Mouse (Mus musculus) liver, embryonic 12.5 days (tissue): ENCODE results near the gene Btbd19. TPM values are rescaled to one million over a fixed set of nuclear protein-coding genes. Genes with fewer than 3 reads are reported as not detected.

Experiments
- ATAC-seq: fragments of 200-750 bp; cut with Nextera tagmentation; 2 replicates; pipeline ENCODE4 v1.8.0; 2017; ENCODE audit warnings: moderate number of reproducible peaks, mild to moderate bottlenecking, moderate library complexity
- H3K27ac ChIP-seq: fragments of 300-500 bp; sonication (generic); 2 replicates; pipeline ENCODE4 v1.5.1; 2016; ENCODE audit warnings: mild to moderate bottlenecking
- H3K27me3 ChIP-seq: fragments of 300-500 bp; sonication (generic); replicated peaks from 2 replicates; pipeline ENCODE4 v1.6.1; 2016; ENCODE audit warnings: mild to moderate bottlenecking, moderate library complexity
- H3K36me3 ChIP-seq: fragments of 300-500 bp; sonication (generic); 2 replicates; pipeline ENCODE4 v1.6.1; 2016; ENCODE audit warnings: mild to moderate bottlenecking, moderate library complexity
- H3K4me1 ChIP-seq: fragments of 300-500 bp; sonication (generic); 2 replicates; pipeline ENCODE4 v1.6.1; 2016
- H3K4me2 ChIP-seq: fragments of 300-500 bp; sonication (generic); 2 replicates; pipeline ENCODE4 v1.6.1; 2016; ENCODE audit warnings: mild to moderate bottlenecking, moderate library complexity
- H3K4me3 ChIP-seq: fragments of 300-500 bp; sonication (generic); 2 replicates; pipeline ENCODE4 v1.5.1; 2016; ENCODE audit warnings: mild to moderate bottlenecking, moderate library complexity
- H3K9ac ChIP-seq: fragments of 300-500 bp; sonication (generic); 2 replicates; pipeline ENCODE4 v1.6.1; 2016; ENCODE audit warnings: mild to moderate bottlenecking, moderate library complexity
- H3K9me3 ChIP-seq: fragments of 300-500 bp; sonication (generic); replicated peaks from 2 replicates; pipeline ENCODE4 v1.6.1; 2016; ENCODE audit warnings: mild to moderate bottlenecking, moderate library complexity
- WGBS: fragments of 180-500 bp; shearing (Covaris S2); methylation state at CpG from one replicate; pipeline ENCODE4 v1.1.7; 2016; ENCODE audit not compliant: insufficient replicate concordance; 5-methylcytosine and 5-hydroxymethylcytosine counted together
- polyA plus RNA-seq: library from polyadenylated mRNA; unstranded; fragments of >200 nt; fragmentation: Nextera tagmentation; extraction: Ambion mirVana; gene quantifications from 2 replicates; pipeline ENCODE4 v1.2.1, GENCODE M21; 2016

Btbd19 gene
- polyA plus RNA-seq, 1 experiment from 2014 or later, result 6.4 TPM

GRCm38 (mm10) chr4:117123546-117124217 lies 1.8 kb downstream of the Btbd19 start:
- no peak for ATAC-seq
- H3K27me3 ChIP-seq, result no peaks in the 10 kb centered on the region
- no peak overlapping the region for H3K27ac ChIP-seq
- 72% methylated on average over 7 of the region's 9 CpGs for WGBS
- H3K4me2 ChIP-seq, result no peak overlapping the region
- H3K4me3 ChIP-seq, result no peak overlapping the region
- peaks cover 57% of the 10 kb centered on the region for H3K4me1 ChIP-seq
- H3K36me3 ChIP-seq, result peaks cover 9% of the 10 kb centered on the region
- H3K9ac ChIP-seq, result no peak overlapping the region
- no peaks in the 10 kb centered on the region for H3K9me3 ChIP-seq

GRCm38 (mm10) chr4:117122209-117122608 lies 3.3 kb downstream of the Btbd19 start:
- no peaks in the 10 kb centered on the region for H3K9me3 ChIP-seq
- no peak for ATAC-seq
- no peak overlapping the region for H3K27ac ChIP-seq
- H3K4me2 ChIP-seq, result no peak overlapping the region
- 80% methylated on average over 4 of the region's 4 CpGs for WGBS
- no peaks in the 10 kb centered on the region for H3K27me3 ChIP-seq
- peaks cover 57% of the 10 kb centered on the region for H3K4me1 ChIP-seq
- peaks cover 4% of the 10 kb centered on the region; the same call in 1 of the 2 replicates for H3K36me3 ChIP-seq
- no peak overlapping the region; the same call in 1 of the 2 replicates for H3K9ac ChIP-seq
- no peak overlapping the region for H3K4me3 ChIP-seq

DNA sequence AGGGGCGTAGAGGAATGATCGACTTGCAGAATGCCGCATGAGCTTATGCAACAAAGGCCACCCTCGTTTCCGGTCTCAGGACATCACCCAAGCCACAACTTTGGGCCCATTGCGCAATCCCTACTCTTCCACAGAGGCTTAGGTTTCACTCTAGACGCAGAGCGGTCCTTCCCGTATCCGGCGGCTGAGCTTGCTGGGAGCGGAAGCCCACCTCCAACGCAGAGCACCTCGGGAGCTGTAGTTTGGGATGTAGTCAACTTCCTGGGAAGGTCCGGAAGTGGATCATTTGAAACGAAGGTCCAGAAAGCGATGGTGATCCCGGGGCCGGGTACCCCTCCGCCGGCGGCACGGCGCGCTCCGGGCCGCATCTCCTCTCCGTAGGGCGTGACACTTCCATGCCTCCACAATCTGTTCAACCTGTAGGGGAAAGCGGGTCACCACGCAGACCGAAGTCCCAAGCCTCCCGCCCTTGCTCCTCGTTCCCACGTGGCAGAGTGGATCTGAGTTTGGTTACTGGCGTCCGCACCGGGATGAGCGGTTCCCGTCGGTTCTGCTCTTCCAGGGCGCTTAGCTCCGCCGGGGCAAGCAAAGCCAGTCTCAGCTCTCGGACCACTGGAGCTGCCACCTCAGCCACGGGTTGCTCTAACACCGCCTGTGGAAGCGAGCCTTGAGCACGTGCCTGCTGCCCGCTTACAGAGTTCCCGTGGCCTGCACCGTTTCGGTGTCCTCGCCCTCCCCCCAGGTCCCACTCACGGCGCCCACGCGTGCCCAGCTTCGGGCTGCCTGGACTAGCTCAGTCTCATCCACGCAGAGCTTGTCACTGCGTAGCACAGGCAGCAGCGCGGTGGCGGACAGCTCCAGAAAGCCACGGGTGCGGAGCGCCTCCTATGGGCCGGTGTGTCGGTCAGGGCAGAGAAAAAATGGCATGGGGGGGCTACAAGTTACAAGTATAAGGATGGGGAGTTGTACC lies 4.8 kb downstream of the Btbd19 start:
- Histone ChIP-seq H3K27me3 (no peaks in the 10 kb centered on the region), H3K4me2 (peak overlapping the region; percentile 97), H3K4me1 (peaks cover 45% of the 10 kb centered on the region), H3K4me3 (peak overlapping the region; percentile 71), H3K36me3 (peaks cover 4% of the 10 kb centered on the region; the same call in 1 of the 2 replicates), H3K9ac (peak overlapping the region; percentile 80), H3K9me3 (no peaks in the 10 kb centered on the region), H3K27ac (peak overlapping the region; percentile 76)
- ATAC-seq, result peak; percentile 88
- WGBS, result under 1% methylated on average over 68 of the region's 69 CpGs

DNA sequence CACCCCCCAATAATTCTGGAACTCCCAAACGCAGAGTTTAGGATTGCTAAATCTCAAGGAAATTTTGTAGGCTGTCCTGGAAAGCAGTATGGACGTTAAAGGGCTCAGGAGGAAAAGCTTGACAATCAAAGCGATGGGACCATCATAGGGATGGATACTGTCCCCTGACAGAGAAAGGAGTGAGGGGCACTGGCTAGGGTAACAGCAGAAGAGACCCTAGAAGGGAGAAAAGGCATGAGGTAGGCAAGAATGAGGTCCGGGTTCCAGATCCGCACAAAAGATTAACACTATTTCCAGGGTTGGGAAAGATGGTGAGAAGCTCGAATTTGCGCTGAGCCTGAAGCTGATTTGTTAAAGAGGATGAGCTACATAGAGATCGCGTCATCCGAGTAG lies 5.5 kb downstream of the Btbd19 start:
- Histone ChIP-seq H3K36me3 (peaks cover 4% of the 10 kb centered on the region; the same call in 1 of the 2 replicates), H3K27me3 (no peaks in the 10 kb centered on the region), H3K4me1 (peaks cover 38% of the 10 kb centered on the region), H3K4me2 (peak overlapping the region; percentile 97), H3K27ac (peak overlapping the region; percentile 76), H3K4me3 (peak overlapping the region; percentile 71), H3K9ac (peak overlapping the region; percentile 80), H3K9me3 (no peaks in the 10 kb centered on the region)
- WGBS, result 4% methylated on average over 10 of the region's 10 CpGs
- peak; percentile 5; the same call in 1 of the 2 replicates for ATAC-seq

GRCm38 (mm10) chr4:117119636-117120035 lies 5.9 kb downstream of the Btbd19 start:
- Histone ChIP-seq H3K4me2 (peak overlapping the region; percentile 97), H3K4me3 (peak overlapping the region; percentile 71), H3K36me3 (peaks cover 4% of the 10 kb centered on the region; the same call in 1 of the 2 replicates), H3K4me1 (peaks cover 34% of the 10 kb centered on the region), H3K9ac (peak overlapping the region; percentile 80), H3K27ac (peak overlapping the region; percentile 76), H3K27me3 (no peaks in the 10 kb centered on the region), H3K9me3 (no peaks in the 10 kb centered on the region)
- 74% methylated on average over 5 of the region's 5 CpGs for WGBS
- no peak for ATAC-seq

DNA sequence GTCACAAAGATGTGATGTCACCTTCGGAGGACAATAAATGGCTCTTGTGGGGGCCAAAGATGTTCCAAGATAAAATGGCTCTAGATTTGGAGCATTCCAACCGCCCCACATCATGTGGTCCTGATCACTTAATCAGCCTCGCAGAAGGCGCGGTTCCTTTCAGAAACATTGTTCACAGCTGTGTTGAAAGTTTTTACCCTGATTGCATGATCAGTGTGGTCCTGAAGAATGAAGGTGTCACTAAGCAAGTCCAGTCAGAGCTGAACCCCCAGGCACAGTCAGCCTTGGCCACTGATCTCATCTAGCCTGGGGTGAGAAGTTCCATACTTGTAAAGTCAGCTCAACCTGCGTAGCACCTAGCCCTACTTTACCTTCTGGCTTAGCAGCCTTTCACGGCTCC lies 7.6 kb downstream of the Btbd19 start:
- H3K27me3 ChIP-seq, result no peaks in the 10 kb centered on the region
- no peak overlapping the region for H3K4me2 ChIP-seq
- no peak overlapping the region for H3K9ac ChIP-seq
- H3K4me1 ChIP-seq, result peaks cover 22% of the 10 kb centered on the region
- H3K36me3 ChIP-seq, result peaks cover 4% of the 10 kb centered on the region; the same call in 1 of the 2 replicates
- ATAC-seq, result no peak
- H3K4me3 ChIP-seq, result no peak overlapping the region
- 83% methylated on average over 7 of the region's 7 CpGs for WGBS
- H3K27ac ChIP-seq, result no peak overlapping the region
- no peaks in the 10 kb centered on the region for H3K9me3 ChIP-seq

DNA sequence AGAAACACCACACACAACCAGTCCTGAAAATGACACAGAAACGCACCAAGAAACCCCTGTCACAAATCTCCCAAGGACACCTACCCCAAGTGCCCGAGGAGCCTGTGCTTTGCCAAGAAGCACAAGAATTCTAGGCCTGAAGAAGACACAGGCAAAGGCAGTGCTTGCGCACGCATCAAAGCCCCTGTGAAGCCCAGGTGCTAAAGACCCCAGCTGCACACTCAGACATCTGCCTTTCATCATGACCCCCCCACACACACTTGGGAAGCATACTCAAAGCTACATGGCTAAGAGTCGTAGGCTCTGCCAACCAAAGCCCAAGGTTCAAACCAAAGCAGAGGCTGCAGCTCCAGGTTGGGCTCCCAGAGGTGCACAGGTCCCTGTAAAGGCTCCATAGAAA lies 9.9 kb downstream of the Btbd19 start:
- Histone ChIP-seq H3K4me1 (peaks cover 12% of the 10 kb centered on the region), H3K9ac (no peak overlapping the region), H3K4me2 (no peak overlapping the region), H3K27ac (no peak overlapping the region), H3K27me3 (no peaks in the 10 kb centered on the region), H3K4me3 (no peak overlapping the region), H3K9me3 (no peaks in the 10 kb centered on the region), H3K36me3 (peaks cover 4% of the 10 kb centered on the region; the same call in 1 of the 2 replicates)
- ATAC-seq, result no peak
- WGBS, result 82% methylated on average over 5 of the region's 5 CpGs

GRCm38 (mm10) chr4:117113237-117113636 lies 12.3 kb downstream of the Btbd19 start:
- ATAC-seq, result no peak
- H3K4me2 ChIP-seq, result no peak overlapping the region
- no peak overlapping the region for H3K27ac ChIP-seq
- H3K36me3 ChIP-seq, result no peaks in the 10 kb centered on the region; the same call in 1 of the 2 replicates
- no peaks in the 10 kb centered on the region for H3K4me1 ChIP-seq
- H3K9me3 ChIP-seq, result no peaks in the 10 kb centered on the region
- 90% methylated on average over 1 of the region's 1 CpGs for WGBS
- no peak overlapping the region for H3K9ac ChIP-seq
- H3K4me3 ChIP-seq, result no peak overlapping the region
- peaks cover 6% of the 10 kb centered on the region; the same call in 1 of the 2 replicates for H3K27me3 ChIP-seq

DNA sequence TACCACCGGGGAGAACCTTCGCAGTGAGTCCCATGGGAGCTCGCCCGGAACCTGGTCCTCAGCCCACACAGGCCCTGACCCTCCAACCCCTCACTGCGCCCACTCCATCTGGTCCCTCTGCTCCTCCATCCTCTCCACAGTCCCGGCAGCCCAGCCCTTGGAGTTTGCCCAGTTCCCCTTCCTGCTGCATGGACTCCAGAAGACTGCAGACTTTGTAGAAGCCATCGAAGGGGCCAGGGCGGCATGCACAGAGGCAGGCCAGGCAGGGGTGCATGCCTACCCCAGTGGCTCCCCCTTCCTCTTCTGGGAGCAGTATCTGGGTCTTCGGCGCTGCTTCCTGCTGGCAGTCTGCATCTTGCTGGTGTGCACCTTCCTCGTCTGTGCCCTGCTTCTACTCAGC lies 14.5 kb downstream of the Btbd19 start:
- no peaks in the 10 kb centered on the region for H3K9me3 ChIP-seq
- 81% methylated on average over 11 of the region's 11 CpGs for WGBS

GRCm38 (mm10) chr4:117110249-117110648 lies 15.3 kb downstream of the Btbd19 start:
- Histone ChIP-seq H3K4me1 (no peaks in the 10 kb centered on the region), H3K36me3 (no peaks in the 10 kb centered on the region), H3K27ac (no peak overlapping the region), H3K4me3 (no peak overlapping the region), H3K9me3 (no peaks in the 10 kb centered on the region), H3K9ac (no peak overlapping the region), H3K27me3 (peaks cover 14% of the 10 kb centered on the region), H3K4me2 (no peak overlapping the region)
- ATAC-seq, result no peak
- WGBS, result 77% methylated on average over 13 of the region's 13 CpGs

More for the DNA sequence above, 14.5 kb downstream of the Btbd19 start:
- ATAC-seq, result no peak
- H3K27ac ChIP-seq, result no peak overlapping the region
- H3K27me3 ChIP-seq, result peaks cover 8% of the 10 kb centered on the region; the same call in 1 of the 2 replicates
- no peaks in the 10 kb centered on the region for H3K4me1 ChIP-seq
- no peaks in the 10 kb centered on the region for H3K36me3 ChIP-seq
- no peak overlapping the region for H3K9ac ChIP-seq
- no peak overlapping the region for H3K4me3 ChIP-seq
- H3K4me2 ChIP-seq, result no peak overlapping the region

- Histone ChIP-seq H3K9ac (no peak overlapping the region), H3K36me3 (no peaks in the 10 kb centered on the region), H3K27ac (no peak overlapping the region), H3K4me1 (no peaks in the 10 kb centered on the region), H3K9me3 (no peaks in the 10 kb centered on the region), H3K4me2 (no peak overlapping the region), H3K4me3 (no peak overlapping the region), H3K27me3 (peaks cover 21% of the 10 kb centered on the region)
- WGBS, result 81% methylated on average over 25 of the region's 25 CpGs
- ATAC-seq, result no peak
Measured at GRCm38 (mm10) chr4:117109330-117109729, 16.2 kb downstream of the Btbd19 start.

GRCm38 (mm10) chr4:117108524-117108849 lies 17.0 kb downstream of the Btbd19 start:
- Histone ChIP-seq H3K9ac (no peak overlapping the region), H3K4me2 (no peak overlapping the region), H3K27me3 (peaks cover 30% of the 10 kb centered on the region), H3K9me3 (no peaks in the 10 kb centered on the region), H3K36me3 (no peaks in the 10 kb centered on the region), H3K4me1 (no peaks in the 10 kb centered on the region), H3K4me3 (no peak overlapping the region), H3K27ac (no peak overlapping the region)
- no peak for ATAC-seq
- 88% methylated on average over 6 of the region's 6 CpGs for WGBS
